Mouse (Mus musculus) hindbrain, embryonic 15.5 days (tissue): ENCODE data around the gene Dusp3. TPM values are rescaled to one million over a fixed set of nuclear protein-coding genes. Genes with fewer than 3 reads are reported as not detected.

Experiments used
- ATAC-seq: fragments of 200-750 bp; cut with Nextera tagmentation; 2 replicates; pipeline ENCODE4 v1.8.0; 2017; ENCODE audit warnings: low read depth, moderate number of reproducible peaks, moderate TSS enrichment; ENCODE audit not compliant: low FRiP score
- H3K27ac ChIP-seq: fragments of 300-500 bp; sonication (generic); replicated peaks from 2 replicates; pipeline ENCODE4 v1.5.1; 2015; ENCODE audit warnings: mild to moderate bottlenecking, inconsistent platforms
- H3K27me3 ChIP-seq: fragments of 300-500 bp; sonication (generic); 2 replicates; pipeline ENCODE4 v1.6.1; 2015; ENCODE audit warnings: control low read depth, inconsistent platforms
- H3K36me3 ChIP-seq: fragments of 300-500 bp; sonication (generic); 2 replicates; pipeline ENCODE4 v1.6.1; 2015; ENCODE audit warnings: control low read depth, inconsistent platforms
- H3K4me1 ChIP-seq: fragments of 300-500 bp; sonication (generic); replicated peaks from 2 replicates; pipeline ENCODE4 v1.6.1; 2015; ENCODE audit warnings: control low read depth, inconsistent platforms
- H3K4me2 ChIP-seq: fragments of 300-500 bp; sonication (generic); 2 replicates; pipeline ENCODE4 v1.6.1; 2015; ENCODE audit warnings: moderate library complexity, mild to moderate bottlenecking, inconsistent platforms
- H3K4me3 ChIP-seq: fragments of 300-500 bp; sonication (generic); 2 replicates; pipeline ENCODE4 v1.5.1; 2015; ENCODE audit warnings: mild to moderate bottlenecking, inconsistent platforms
- H3K9ac ChIP-seq: fragments of 300-500 bp; sonication (generic); 2 replicates; pipeline ENCODE4 v1.6.1; 2015; ENCODE audit warnings: inconsistent platforms
- H3K9me3 ChIP-seq: fragments of 300-500 bp; sonication (generic); 2 replicates; pipeline ENCODE4 v1.6.1; 2016; ENCODE audit warnings: control low read depth, inconsistent platforms
- WGBS: fragments of 180-500 bp; shearing (Covaris S2); methylation state at CpG from one replicate; pipeline ENCODE4 v1.1.7; 2015; 5-methylcytosine and 5-hydroxymethylcytosine counted together
- polyA plus RNA-seq: library from polyadenylated mRNA; unstranded; fragments of >200 nt; fragmentation: Nextera tagmentation; extraction: Ambion mirVana; gene quantifications from 2 replicates; pipeline ENCODE4 v1.2.1, GENCODE M21; 2015

The Dusp3 gene
- polyA plus RNA-seq, result 25.4 and 25.9 TPM in 2 replicates

- no peak for ATAC-seq
- WGBS, result 87% methylated on average over 3 of the region's 3 CpGs
- Histone ChIP-seq H3K4me1 (peaks cover 20% of the 10 kb centered on the region), H3K27ac (no peak within 1 kb of the TSS), H3K9me3 (no peaks in the 10 kb centered on the region), H3K4me3 (no peak within 1 kb of the TSS), H3K36me3 (no peaks in the 10 kb centered on the region), H3K9ac (no peak within 1 kb of the TSS), H3K27me3 (no peaks in the 10 kb centered on the region), H3K4me2 (peak within 1 kb of the TSS; percentile 16; the same call in 1 of the 2 replicates)
Observed at GRCm38 (mm10) chr11:101986913-101987312, at the start of gene Dusp3. TSS of gene Dusp3 (minus strand) at chr11:101987013.

GRCm38 (mm10) chr11:102036336-102036735 is 49.5 kb upstream of the Dusp3 start:
- H3K4me2 ChIP-seq, result no peak overlapping the region
- H3K4me1 ChIP-seq, result peaks cover 9% of the 10 kb centered on the region
- ATAC-seq, result no peak
- H3K9me3 ChIP-seq, result no peaks in the 10 kb centered on the region
- no peaks in the 10 kb centered on the region for H3K36me3 ChIP-seq
- H3K27me3 ChIP-seq, result no peaks in the 10 kb centered on the region
- WGBS, result 87% methylated on average over 7 of the region's 7 CpGs
- H3K27ac ChIP-seq, result no peak overlapping the region
- H3K4me3 ChIP-seq, result no peak overlapping the region
- no peak overlapping the region for H3K9ac ChIP-seq

- H3K4me1 ChIP-seq, result peaks cover 9% of the 10 kb centered on the region
- no peak overlapping the region for H3K4me3 ChIP-seq
- H3K27ac ChIP-seq, result no peak overlapping the region
- H3K36me3 ChIP-seq, result no peaks in the 10 kb centered on the region
- no peak overlapping the region for H3K4me2 ChIP-seq
- ATAC-seq, result no peak
- H3K27me3 ChIP-seq, result no peaks in the 10 kb centered on the region
- 68% methylated on average over 5 of the region's 5 CpGs for WGBS
- no peaks in the 10 kb centered on the region for H3K9me3 ChIP-seq
- no peak overlapping the region for H3K9ac ChIP-seq
Observed at GRCm38 (mm10) chr11:102035456-102035960, 48.7 kb upstream of the Dusp3 start.

GRCm38 (mm10) chr11:102034887-102035286 is 48.1 kb upstream of the Dusp3 start:
- H3K4me2 ChIP-seq, result no peak overlapping the region
- no peaks in the 10 kb centered on the region for H3K36me3 ChIP-seq
- H3K9ac ChIP-seq, result no peak overlapping the region
- ATAC-seq, result no peak
- H3K9me3 ChIP-seq, result no peaks in the 10 kb centered on the region
- no peak overlapping the region for H3K4me3 ChIP-seq
- WGBS, result 39% methylated on average over 8 of the region's 8 CpGs
- H3K27me3 ChIP-seq, result no peaks in the 10 kb centered on the region
- no peak overlapping the region for H3K27ac ChIP-seq
- peaks cover 4% of the 10 kb centered on the region for H3K4me1 ChIP-seq

- 92% methylated on average over 12 of the region's 12 CpGs for WGBS
- Histone ChIP-seq H3K36me3 (no peaks in the 10 kb centered on the region), H3K4me1 (peaks cover 3% of the 10 kb centered on the region), H3K27ac (no peak overlapping the region), H3K4me2 (no peak overlapping the region), H3K9me3 (no peaks in the 10 kb centered on the region), H3K9ac (no peak overlapping the region), H3K4me3 (no peak overlapping the region), H3K27me3 (no peaks in the 10 kb centered on the region)
- no peak for ATAC-seq
Observed at GRCm38 (mm10) chr11:102033055-102033591, 46.3 kb upstream of the Dusp3 start.

GRCm38 (mm10) chr11:102031149-102031548 is 44.3 kb upstream of the Dusp3 start:
- WGBS, result 66% methylated on average over 7 of the region's 7 CpGs
- H3K36me3 ChIP-seq, result no peaks in the 10 kb centered on the region
- H3K4me3 ChIP-seq, result no peak overlapping the region
- H3K4me1 ChIP-seq, result peaks cover 14% of the 10 kb centered on the region
- H3K4me2 ChIP-seq, result no peak overlapping the region
- H3K9ac ChIP-seq, result no peak overlapping the region
- H3K27me3 ChIP-seq, result no peaks in the 10 kb centered on the region
- ATAC-seq, result no peak
- H3K27ac ChIP-seq, result no peak overlapping the region
- no peaks in the 10 kb centered on the region for H3K9me3 ChIP-seq

- no peak for ATAC-seq
- no peak overlapping the region for H3K9ac ChIP-seq
- H3K4me1 ChIP-seq, result peaks cover 26% of the 10 kb centered on the region
- H3K9me3 ChIP-seq, result no peaks in the 10 kb centered on the region
- no peak overlapping the region for H3K4me2 ChIP-seq
- no peaks in the 10 kb centered on the region for H3K27me3 ChIP-seq
- H3K4me3 ChIP-seq, result no peak overlapping the region
- WGBS, result 26% methylated on average over 7 of the region's 7 CpGs
- H3K27ac ChIP-seq, result no peak overlapping the region
- H3K36me3 ChIP-seq, result no peaks in the 10 kb centered on the region
Observed at GRCm38 (mm10) chr11:102029966-102030365, 43.2 kb upstream of the Dusp3 start.

GRCm38 (mm10) chr11:102029304-102029703 is 42.5 kb upstream of the Dusp3 start:
- Histone ChIP-seq H3K9me3 (no peaks in the 10 kb centered on the region), H3K27me3 (no peaks in the 10 kb centered on the region), H3K27ac (no peak overlapping the region), H3K36me3 (no peaks in the 10 kb centered on the region), H3K9ac (no peak overlapping the region), H3K4me1 (peaks cover 32% of the 10 kb centered on the region), H3K4me3 (no peak overlapping the region), H3K4me2 (no peak overlapping the region)
- WGBS, result 78% methylated on average over 4 of the region's 4 CpGs
- no peak for ATAC-seq

GRCm38 (mm10) chr11:102028087-102028816 is 41.4 kb upstream of the Dusp3 start, which contains the start of gene Mpp3:
TSS of gene Mpp3 (minus strand) at chr11:102028461.
- H3K9ac ChIP-seq, result peak within 1 kb of the TSS; percentile 71
- WGBS, result 66% methylated on average over 6 of the region's 6 CpGs
- H3K36me3 ChIP-seq, result no peaks in the 10 kb centered on the region
- no peaks in the 10 kb centered on the region for H3K9me3 ChIP-seq
- no peaks in the 10 kb centered on the region for H3K27me3 ChIP-seq
- ATAC-seq, result no peak
- H3K4me1 ChIP-seq, result peaks cover 32% of the 10 kb centered on the region
- H3K27ac ChIP-seq, result peak within 1 kb of the TSS; percentile 84
- peak within 1 kb of the TSS; percentile 69 for H3K4me3 ChIP-seq
- peak within 1 kb of the TSS; percentile 63 for H3K4me2 ChIP-seq

GRCm38 (mm10) chr11:102027361-102028017 is 40.7 kb upstream of the Dusp3 start:
- Histone ChIP-seq H3K27me3 (no peaks in the 10 kb centered on the region), H3K4me2 (peak overlapping the region; percentile 63), H3K27ac (peak overlapping the region; percentile 84), H3K9ac (peak overlapping the region; percentile 71), H3K4me3 (peak overlapping the region; percentile 69), H3K4me1 (peaks cover 32% of the 10 kb centered on the region), H3K9me3 (no peaks in the 10 kb centered on the region), H3K36me3 (0 out of 2 replicates have a peak, but pooled peaks cover 2% of the 10 kb centered on the region)
- ATAC-seq, result peak; percentile 20
- WGBS, result 5% methylated on average over 12 of the region's 12 CpGs

GRCm38 (mm10) chr11:102026694-102027360 is 40.0 kb upstream of the Dusp3 start:
- H3K9me3 ChIP-seq, result no peaks in the 10 kb centered on the region
- H3K4me1 ChIP-seq, result peaks cover 32% of the 10 kb centered on the region
- H3K36me3 ChIP-seq, result peaks cover 8% of the 10 kb centered on the region; the same call in 1 of the 2 replicates
- H3K9ac ChIP-seq, result peak overlapping the region; percentile 71
- WGBS, result under 1% methylated on average over 37 of the region's 73 CpGs
- H3K4me2 ChIP-seq, result peak overlapping the region; percentile 63
- no peaks in the 10 kb centered on the region for H3K27me3 ChIP-seq
- peak overlapping the region; percentile 69 for H3K4me3 ChIP-seq
- peak; percentile 87 for ATAC-seq
- peak overlapping the region; percentile 84 for H3K27ac ChIP-seq
